Comparison of ENCODE assay signal across 7 mouse cellular contexts in the genomic region with DNA sequence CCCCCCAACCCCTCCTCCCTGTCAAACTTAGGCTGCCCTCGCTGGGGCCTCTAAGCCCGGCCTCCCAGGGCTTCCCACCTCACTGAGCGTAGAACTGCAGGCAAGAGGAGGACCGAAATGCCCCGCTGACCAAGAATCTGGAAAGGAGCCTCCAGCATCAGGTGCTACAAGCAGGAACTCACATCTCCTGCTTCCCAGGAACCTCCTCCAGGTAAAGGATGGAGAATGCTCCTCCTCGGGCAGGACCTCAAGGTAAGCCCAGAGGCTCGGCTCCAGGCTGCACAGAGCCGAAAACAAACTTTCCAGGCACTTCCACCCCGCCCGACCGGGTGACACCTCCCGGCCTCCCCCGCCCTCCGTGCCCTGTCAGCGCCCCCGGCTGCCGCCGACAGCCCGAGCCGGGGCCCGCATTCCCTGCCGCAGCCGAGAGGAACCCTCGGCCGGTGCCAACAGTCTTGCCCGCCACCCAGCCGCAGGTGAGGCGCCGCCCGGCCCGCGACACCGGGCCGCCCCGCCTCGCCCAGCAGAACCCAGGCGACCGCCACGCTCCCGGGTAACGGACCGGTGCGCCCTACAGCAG. TPM values are rescaled to one million over a fixed set of nuclear protein-coding genes. Genes with fewer than 3 reads are reported as not detected.
A peak's percentile ranks its signal among the peaks of the same experiment; 100 is the strongest.
DNase-seq lines count a peak whose midpoint lies in the region; ATAC-seq lines count a peak whose summit lies in the region.

No protein-coding gene starts in this region.

- H3K4me3 ChIP-seq in midbrain, embryonic 16.5 days (ENCODE audit: low read depth, low read length) = peak overlapping the region; percentile 93

- peaks cover 20% of the 10 kb centered on the region for H3K4me1 ChIP-seq in midbrain, embryonic 16.5 days (ENCODE audit: control insufficient read depth, insufficient read depth, low read length)

- peak overlapping the region; percentile 96 for H3K9ac ChIP-seq in midbrain, embryonic 16.5 days (ENCODE audit: low read depth, low read length)

- H3K27me3 ChIP-seq in midbrain, embryonic 16.5 days (ENCODE audit: control insufficient read depth, insufficient read depth, low read depth, low read length) = no peaks in the 10 kb centered on the region

- ATAC-seq in midbrain, embryonic 16.5 days = peak; percentile 4; the same call in 1 of the 2 replicates

- H3K9me3 ChIP-seq in midbrain, embryonic 16.5 days (replicated peaks; ENCODE audit: control insufficient read depth, low read length, poor library complexity, severe bottlenecking) = no peaks in the 10 kb centered on the region

- under 1% methylated on average over 38 of the region's 43 CpGs for WGBS in midbrain, embryonic 16.5 days

- H3K36me3 ChIP-seq in midbrain, embryonic 16.5 days (ENCODE audit: control insufficient read depth, insufficient read depth, low read length) = no peaks in the 10 kb centered on the region

- H3K27ac ChIP-seq in midbrain, embryonic 16.5 days (ENCODE audit: low read length) = peak overlapping the region; percentile 85

- peak; percentile 57 for DNase-seq in 3T3-L1 (ENCODE audit: low read depth, low spot score)
- peak; percentile 53 for DNase-seq in 416B (ENCODE audit: low read depth)
- DNase-seq in c-Kit-positive CD71-positive TER-119-positive erythroid progenitor cells, embryonic 14.5 days (ENCODE audit: low spot score) = peak; percentile 42
- peak; percentile 35 to 37 for DNase-seq in gastrocnemius, postnatal 4 days (ENCODE audit: low spot score in 2 of 2)
- peak; percentile 59 to 75 for DNase-seq in kidney, postnatal 4 days
- peak; percentile 64 for DNase-seq in thymus, postnatal 4 days

- H3K4me2 ChIP-seq in midbrain, embryonic 16.5 days (ENCODE audit: low read length) = peak overlapping the region; percentile 72

RNA-seq across cellular contexts. Expression of a gene that starts 9.8 kb away (rescaled TPM):
- 10 to 100 TPM; 52.6 to 60.6 TPM for total RNA-seq in gastrocnemius, postnatal 4 days (2021)
- polyA plus RNA-seq in midbrain, embryonic 16.5 days (2015; fragmentation: Nextera tagmentation; extraction: Ambion mirVana) = 69.2 and 78.5 TPM in 2 replicates

RNA-seq across cellular contexts. Expression of a gene that starts 22.6 kb away (rescaled TPM):
- 10 to 100 TPM; 20.2 to 24.7 TPM for total RNA-seq in gastrocnemius, postnatal 4 days (2021)
- polyA plus RNA-seq in midbrain, embryonic 16.5 days (2015; fragmentation: Nextera tagmentation; extraction: Ambion mirVana) = 31.1 and 31.6 TPM in 2 replicates

RNA-seq across cellular contexts. Expression of a gene that starts 28.6 kb away (rescaled TPM):
- 100 to 1,000 TPM; 193 to 194 TPM for total RNA-seq in gastrocnemius, postnatal 4 days (2021)
- polyA plus RNA-seq in midbrain, embryonic 16.5 days (2015; fragmentation: Nextera tagmentation; extraction: Ambion mirVana) = 1,371 and 1,629 TPM in 2 replicates

Comparison
In these comparisons a context has a peak if more than half of its experiments do, and no peak if none do; other contexts are left out.
1. Peak in every context shown above with its lines: DNase-seq, ATAC-seq, H3K4me3 ChIP-seq and H3K27ac ChIP-seq.